Mouse (Mus musculus) spleen, adult 12 weeks (tissue): ENCODE results near the gene Nup210l.
"Not testable (repeated sequence)": the region's sequence is repeated elsewhere in the genome, so short reads cannot be mapped to it uniquely, and the experiment has no call there.

ENCODE experiments used
- DNase-seq: peaks from one replicate; pipeline ENCODE4 v3.0.0; 2022; ENCODE audit warnings: low spot score

Nup210l gene

DNA sequence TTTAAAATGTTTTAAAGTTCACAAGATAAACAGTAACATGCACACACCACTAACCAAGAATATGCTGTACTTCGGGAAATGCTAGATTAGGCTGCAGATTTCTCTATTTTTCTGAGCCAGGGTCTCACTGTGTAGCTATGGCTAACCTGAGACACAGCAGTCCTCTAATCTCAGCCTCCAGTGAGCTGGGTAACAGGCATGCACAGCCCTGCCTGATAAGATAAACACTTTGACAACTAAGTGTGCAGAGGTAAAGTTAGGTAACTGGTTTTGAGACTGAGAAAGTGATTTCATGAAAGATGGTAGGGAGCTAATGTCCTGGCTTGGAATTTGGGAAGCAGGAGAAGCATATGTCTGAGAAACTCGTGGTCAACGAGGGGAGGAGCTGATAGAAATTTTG is 9.5 kb upstream of the Nup210l start:
- DNase-seq = no peak

- DNase-seq = no peak
Observed at GRCm38 (mm10) chr3:90097928-90098327, 6.0 kb upstream of the Nup210l start.

DNA sequence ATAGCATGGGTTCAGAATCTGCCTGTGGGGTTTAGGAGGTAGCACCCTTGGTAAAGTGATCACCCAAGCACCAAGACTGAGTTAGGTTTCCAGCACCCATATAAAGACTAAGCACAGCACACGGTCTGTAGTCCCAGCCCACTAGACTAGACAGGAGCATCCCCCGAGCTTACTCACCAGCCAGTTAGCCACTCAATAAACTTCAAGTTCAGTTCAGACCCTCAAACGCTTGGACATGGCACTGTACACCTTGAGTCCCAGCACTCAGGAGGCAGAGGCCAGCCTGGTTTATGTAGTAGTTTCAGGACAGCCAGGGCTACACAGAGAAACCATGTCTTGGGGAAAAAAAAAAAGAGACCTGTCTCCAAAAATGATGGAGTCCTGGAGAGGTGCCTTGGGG is 2.9 kb upstream of the Nup210l start:
- no peak for DNase-seq

GRCm38 (mm10) chr3:90101673-90102072 is 2.3 kb upstream of the Nup210l start:
- no peak for DNase-seq

DNA sequence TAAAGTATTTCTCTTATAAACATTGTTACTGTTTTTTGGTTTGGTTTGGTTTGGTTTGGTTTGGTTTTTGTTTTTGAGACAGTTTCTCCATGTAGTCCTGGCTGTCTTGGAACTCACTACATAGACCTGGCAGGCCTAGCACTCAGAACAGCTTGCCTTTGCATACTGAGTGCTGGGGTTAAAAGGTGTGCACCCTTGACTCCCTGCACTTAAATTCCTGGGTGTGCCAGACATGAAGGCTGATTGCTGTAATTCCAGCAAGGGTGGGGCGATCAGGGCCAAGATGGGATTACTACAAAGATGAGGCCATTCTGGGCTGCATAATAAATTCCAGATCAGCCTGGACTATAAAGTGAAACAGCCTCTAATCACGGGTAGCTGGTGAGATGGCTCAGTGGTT is 1.7 kb upstream of the Nup210l start:
- DNase-seq = no peak

DNA sequence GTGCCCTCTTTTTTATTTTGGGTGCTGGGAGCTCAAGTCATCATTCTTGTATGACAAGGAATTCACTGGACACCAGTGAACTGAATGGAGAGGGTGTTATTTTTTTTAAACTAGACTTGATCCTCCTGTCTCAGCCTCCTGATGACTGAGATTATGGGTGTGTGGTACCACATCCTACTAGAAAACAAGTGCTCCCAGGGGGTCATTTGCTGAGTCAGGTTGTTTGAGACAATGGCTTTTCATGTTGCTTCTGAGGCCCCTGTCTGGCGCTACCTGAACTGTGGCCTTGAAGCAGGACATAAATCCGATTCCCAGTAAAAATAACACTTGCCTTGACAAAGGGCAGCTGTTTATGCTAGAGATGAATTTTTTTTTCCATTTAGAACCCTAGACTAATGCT is 756 bp upstream of the Nup210l start:
- no peak for DNase-seq

DNA sequence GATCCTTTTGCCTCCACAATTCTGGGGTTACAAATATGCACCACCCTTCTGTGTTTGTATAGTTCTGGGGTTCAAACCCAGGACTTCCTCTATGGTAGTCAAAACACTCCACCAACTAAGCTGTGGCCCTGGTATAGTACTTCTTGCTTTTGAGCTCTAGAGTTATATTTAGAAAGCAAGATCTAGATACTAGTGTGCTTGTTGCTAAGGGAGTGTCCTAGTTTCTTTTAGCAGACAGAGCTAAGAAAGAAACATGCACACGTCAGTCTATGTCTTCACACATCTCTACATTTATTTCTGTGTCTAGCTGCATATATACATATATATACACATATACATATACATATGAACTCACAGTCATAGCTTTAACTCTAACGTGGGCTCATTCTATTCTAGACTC is 7.8 kb downstream of the Nup210l start:
- no peak for DNase-seq

DNA sequence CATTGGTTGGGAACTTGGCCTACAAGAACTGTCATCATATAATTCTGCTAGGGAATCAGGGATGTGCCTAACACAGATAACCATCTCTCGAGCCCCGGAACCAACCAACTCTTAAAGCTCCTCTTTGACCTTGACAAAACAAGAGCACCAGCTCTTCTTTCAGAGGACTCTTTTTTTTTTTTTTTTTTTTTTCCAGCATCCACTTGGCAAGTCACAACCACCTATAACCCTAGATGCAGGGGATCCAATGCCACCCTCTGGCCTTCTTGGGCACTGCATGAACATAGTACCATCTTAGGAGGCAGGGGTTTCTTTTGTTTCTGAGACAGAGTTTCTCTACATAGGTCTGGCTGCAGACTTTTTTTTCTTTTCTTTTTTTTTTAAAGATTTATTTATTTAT is 10.4 kb downstream of the Nup210l start:
- no peak for DNase-seq

- no peak for DNase-seq
Observed at GRCm38 (mm10) chr3:90115526-90115925, 11.6 kb downstream of the Nup210l start.

GRCm38 (mm10) chr3:90118132-90118790 is 14.3 kb downstream of the Nup210l start:
- no peak for DNase-seq

DNA sequence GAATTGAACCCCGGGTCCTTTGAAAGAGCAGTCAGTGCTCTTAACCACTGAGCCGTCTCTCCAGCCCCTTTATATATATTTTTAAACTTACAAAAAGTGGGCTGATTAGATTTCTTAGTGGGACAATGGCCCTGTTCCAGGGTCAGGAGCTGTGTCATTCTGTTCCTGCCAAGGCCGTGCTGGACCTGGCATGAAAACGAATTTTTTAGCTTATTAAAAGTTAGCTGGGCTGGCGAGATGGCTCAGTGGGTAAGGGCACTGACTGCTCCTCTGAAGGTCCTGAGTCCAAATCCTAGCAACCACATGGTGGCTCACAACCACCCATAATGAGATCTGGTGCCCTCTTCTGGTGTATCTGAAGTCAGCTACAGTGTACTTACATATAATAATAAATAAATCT is 18.1 kb downstream of the Nup210l start:
- not testable (repeated sequence) for DNase-seq

DNA sequence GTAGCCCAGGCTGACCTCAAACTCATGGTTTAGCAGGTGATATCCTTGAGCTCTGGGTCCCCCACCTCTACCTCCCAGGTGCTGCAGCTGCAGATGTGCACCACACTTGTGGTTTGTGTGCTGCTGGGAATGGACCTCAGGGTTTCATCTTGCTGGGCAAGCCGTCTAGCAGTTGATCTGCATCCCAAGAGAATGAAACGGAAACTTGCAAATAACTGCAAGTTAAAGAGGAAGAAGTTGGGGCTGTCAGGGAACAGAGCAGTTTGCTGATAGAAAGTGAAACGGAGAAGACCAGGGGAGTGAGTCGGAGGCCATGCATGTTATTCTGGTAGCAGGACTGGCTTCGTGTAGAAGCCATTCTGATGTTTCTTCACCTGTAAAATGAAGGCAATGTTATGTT is 21.8 kb downstream of the Nup210l start:
- no peak for DNase-seq

- DNase-seq = no peak
Observed at GRCm38 (mm10) chr3:90127881-90128280, 23.9 kb downstream of the Nup210l start.

DNA sequence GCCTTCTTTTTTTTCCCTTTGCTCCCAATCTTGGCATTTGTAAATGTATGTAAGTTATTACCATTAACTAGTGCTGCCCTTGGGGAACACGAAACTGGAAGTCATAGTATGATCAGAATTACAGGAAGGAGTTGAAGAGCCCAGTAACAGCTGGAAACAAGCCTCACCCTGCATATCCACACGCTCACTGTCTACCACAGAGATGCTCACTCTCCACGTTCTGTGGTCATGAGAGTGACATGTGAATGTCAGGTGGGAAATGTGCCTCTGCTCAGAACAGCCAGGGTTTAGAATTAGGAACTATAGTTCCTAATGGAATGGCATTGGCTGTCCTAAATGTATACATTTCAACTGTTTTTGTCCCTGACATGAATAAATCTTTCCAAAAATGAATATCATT is 28.8 kb downstream of the Nup210l start:
- no peak for DNase-seq

GRCm38 (mm10) chr3:90133331-90133730 is 29.4 kb downstream of the Nup210l start:
- DNase-seq = no peak

DNA sequence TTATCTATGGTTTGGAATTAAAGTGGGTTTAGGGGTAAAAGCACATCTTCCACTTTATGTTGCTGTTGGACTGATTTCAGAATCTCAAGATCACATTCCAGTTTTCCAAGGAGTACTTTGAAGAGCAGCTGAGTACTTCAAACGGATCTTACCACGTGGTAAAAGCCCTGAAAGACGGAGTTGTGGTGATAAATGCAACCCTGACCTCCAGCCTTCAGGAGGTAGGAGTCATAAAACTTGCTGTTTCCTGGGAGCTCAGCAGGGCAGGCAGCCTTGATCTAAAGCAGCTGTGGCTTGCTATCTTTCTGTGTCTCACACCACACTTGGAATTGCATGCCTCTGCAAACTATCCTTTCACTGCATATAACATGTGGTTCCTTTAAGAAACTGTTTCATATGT is 30.6 kb downstream of the Nup210l start:
- no peak for DNase-seq

- DNase-seq = no peak
Observed at GRCm38 (mm10) chr3:90134993-90135392, 31.1 kb downstream of the Nup210l start.

GRCm38 (mm10) chr3:90136660-90137059 is 32.7 kb downstream of the Nup210l start:
- no peak for DNase-seq

DNA sequence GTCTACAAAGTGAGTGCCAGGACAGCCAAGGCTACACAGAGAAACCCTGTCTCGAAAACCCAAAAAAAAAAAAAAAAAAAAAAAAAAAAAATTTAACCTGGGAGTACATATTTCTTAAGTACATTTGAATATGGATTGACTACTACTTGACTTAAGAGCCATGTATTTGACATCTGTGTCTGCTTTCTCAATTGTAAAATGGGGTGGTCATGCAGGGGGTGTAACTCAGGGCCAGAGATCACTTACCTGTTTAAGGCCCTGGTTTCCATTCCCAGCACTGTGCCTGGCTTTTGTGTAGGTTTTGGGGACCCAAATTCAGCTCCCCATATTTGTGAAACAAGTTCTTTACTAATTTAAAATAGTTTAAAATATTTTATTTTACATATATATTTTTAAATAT is 33.7 kb downstream of the Nup210l start:
- no peak for DNase-seq

- no peak for DNase-seq
Observed at GRCm38 (mm10) chr3:90139962-90140361, 36.0 kb downstream of the Nup210l start.

GRCm38 (mm10) chr3:90145461-90145860 is 41.5 kb downstream of the Nup210l start:
- no peak for DNase-seq

GRCm38 (mm10) chr3:90146651-90147050 is 42.7 kb downstream of the Nup210l start:
- no peak for DNase-seq

GRCm38 (mm10) chr3:90151086-90151740 is 47.3 kb downstream of the Nup210l start:
- no peak for DNase-seq

- DNase-seq = no peak
Observed at GRCm38 (mm10) chr3:90155996-90156395, 52.1 kb downstream of the Nup210l start.
